Mouse (Mus musculus) liver, adult 2 months (tissue): Measurements from ENCODE around the gene Magt1.
"Not testable (repeated sequence)": the region's sequence is repeated elsewhere in the genome, so short reads cannot be mapped to it uniquely, and the experiment has no call there.

ENCODE experiments used
- CTCF ChIP-seq: fragments of 200-500 bp; IDR thresholded peaks from 2 replicates; pipeline ENCODE4 v1.5.1; 2011; ENCODE audit warnings: low read depth, low read length, control low read depth
- POLR2A ChIP-seq: fragments of 200-500 bp; IDR thresholded peaks from 2 replicates; pipeline ENCODE4 v1.6.1; 2011; ENCODE audit warnings: low read length, control low read depth; ENCODE audit not compliant: insufficient read depth; ENCODE audit errors: extremely low read depth

- not testable (repeated sequence) for TF ChIP-seq CTCF, POLR2A
Observed at GRCm38 (mm10) chrX:105922986-105923385, 88.7 kb downstream of the Magt1 start.
